Mouse (Mus musculus) erythroblast, embryonic 14.5 days (primary cell): ENCODE measurements around the gene Eif4enif1.

Source experiments
- GATA1 ChIP-seq: IDR thresholded peaks from 2 replicates; pipeline ENCODE4 v1.6.1; 2012; ENCODE audit warnings: low read length, inconsistent platforms, mixed read lengths
- TAL1 ChIP-seq: IDR thresholded peaks from 3 replicates; pipeline ENCODE4 v1.6.1; 2012; ENCODE audit warnings: low read length, inconsistent platforms, mixed read lengths

- TF ChIP-seq GATA1 (no peak), TAL1 (no peak)
These were observed 87.8 kb downstream of the Eif4enif1 start for GRCm38 (mm10) chr11:3289803-3290639.
